Mouse (Mus musculus): ENCODE data around the gene Tmsb10.

- no peak for TF ChIP-seq POLR2A (IDR thresholded peaks at IDR 0.05; ENCODE audit: borderline replicate concordance, insufficient read depth, low read length)
- TF ChIP-seq CTCF (IDR thresholded peaks at IDR 0.05; ENCODE audit: borderline replicate concordance, insufficient read depth, low read depth, low read length), result no peak
Measured at GRCm38 (mm10) chr6:72971074-72971473, 12.5 kb upstream of the Tmsb10 start.
